Mouse (Mus musculus) liver, embryonic 14.5 days (tissue): Measurements from ENCODE around the gene Efna2.

ENCODE experiments used
- CTCF ChIP-seq: IDR thresholded peaks from 2 replicates; pipeline ENCODE4 v1.5.1; 2016; ENCODE audit warnings: antibody characterized with exemption, low read depth, control low read depth
- EP300 ChIP-seq: IDR thresholded peaks from 2 replicates; pipeline ENCODE4 v1.6.1; 2016; ENCODE audit warnings: antibody characterized with exemption, low read depth

- no peak for TF ChIP-seq CTCF
- TF ChIP-seq EP300 = no peak
These were observed 7.4 kb downstream of the Efna2 start for GRCm38 (mm10) chr10:80186649-80187048.
